In the genomic region with DNA sequence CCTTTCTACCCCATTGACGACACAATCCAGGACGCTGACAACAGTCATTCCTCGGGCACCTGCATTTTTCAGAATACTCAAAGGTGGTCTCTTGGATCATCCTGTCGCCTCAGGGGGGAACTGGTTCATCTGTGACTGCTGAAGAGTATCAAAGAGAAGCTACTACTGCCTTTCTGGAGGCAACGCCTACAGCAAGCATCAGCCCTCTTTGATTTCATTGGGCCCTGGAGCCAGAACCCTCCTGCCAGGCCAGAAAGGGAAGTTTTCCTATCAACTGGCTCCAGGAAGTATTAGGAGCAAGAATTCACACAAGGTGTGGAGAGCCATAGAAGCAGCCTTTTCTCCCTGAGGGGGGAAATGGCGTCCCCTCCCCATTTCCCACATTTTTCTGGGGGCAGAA, we compare ENCODE assay signal across 14 mouse cellular contexts. TPM values are rescaled to one million over a fixed set of nuclear protein-coding genes. Genes with fewer than 3 reads are reported as not detected.
DNase-seq lines count a peak whose midpoint lies in the region; ATAC-seq and TF ChIP-seq lines count a peak whose summit lies in the region.
"Had no signal": no experiment of that assay in that cellular context is flagged by ENCODE, and none has a peak within 500 bp of the region (broad histone marks: within the 10 kb centered on the region; RNA-seq: fewer than 3 reads in every experiment).

No protein-coding gene starts in this region.

- no peak overlapping the region; the same call in 1 of the 2 replicates for H3K4me2 ChIP-seq in limb, embryonic 15.5 days

- peak overlapping the region; percentile 93 for H3K27ac ChIP-seq in kidney, adult 2 months (ENCODE audit: insufficient read depth, low read depth, low read length)
- 0 out of 2 replicates have a peak overlapping the region, but pooled peaks have one; percentile 98 for H3K27ac ChIP-seq in limb, embryonic 15.5 days

- H3K36me3 ChIP-seq in kidney, adult 2 months (ENCODE audit: control insufficient read depth, insufficient read depth, low read length) = no peaks in the 10 kb centered on the region
- peaks cover 30% of the 10 kb centered on the region for H3K36me3 ChIP-seq in E14TG2a.4 (ENCODE audit: insufficient read depth, low read length)
- peaks cover 12% of the 10 kb centered on the region for H3K36me3 ChIP-seq in limb, embryonic 15.5 days

- no peak overlapping the region for H3K9ac ChIP-seq in limb, embryonic 15.5 days

- H3K4me3 ChIP-seq in kidney, adult 2 months (ENCODE audit: insufficient read depth, low read depth, low read length) = no peak overlapping the region
- peak overlapping the region; percentile 98 for H3K4me3 ChIP-seq in E14TG2a.4 (replicated peaks; ENCODE audit: low read length)
- no peak overlapping the region for H3K4me3 ChIP-seq in limb, embryonic 15.5 days

- no peak for DNase-seq in kidney, adult 2 months
- no peak for DNase-seq in kidney, adult 8-10 months
- DNase-seq in ZHBTc4 (ENCODE audit: low read depth, low spot score) = peak; percentile 73
- DNase-seq in frontal cortex, postnatal 10 days (ENCODE audit: low spot score in 2 of 2) = no peak
- DNase-seq in ovary, postnatal 36 days (ENCODE audit: low spot score) = no peak
- DNase-seq: forebrain, postnatal 0 days; kidney, postnatal 25 days; lung, postnatal 4 days; midbrain, embryonic 14.5 days; right cerebral cortex, postnatal 25 days had no signal

- no peaks in the 10 kb centered on the region for H3K9me3 ChIP-seq in E14TG2a.4 (ENCODE audit: low read length)
- no peaks in the 10 kb centered on the region for H3K9me3 ChIP-seq in limb, embryonic 15.5 days

- H3K4me1 ChIP-seq in kidney, adult 2 months (ENCODE audit: control insufficient read depth, insufficient read depth, low read length) = peaks cover 24% of the 10 kb centered on the region; the same call in 1 of the 2 replicates
- peaks cover 83% of the 10 kb centered on the region for H3K4me1 ChIP-seq in E14TG2a.4 (replicated peaks; ENCODE audit: low read depth, low read length)
- peaks cover 43% of the 10 kb centered on the region for H3K4me1 ChIP-seq in limb, embryonic 15.5 days

- TF ChIP-seq POLR2A in kidney, adult 2 months (IDR thresholded peaks at IDR 0.05; ENCODE audit: low read depth, low read length) = no peak

- ATAC-seq in limb, embryonic 15.5 days (ENCODE audit: insufficient number of reproducible peaks, low FRiP score, low TSS enrichment, low read depth) = no peak
- no peak for ATAC-seq in frontal cortex, adult (ENCODE audit: low TSS enrichment)
- ATAC-seq: forebrain, postnatal 0 days had no signal

- no peaks in the 10 kb centered on the region for H3K27me3 ChIP-seq in kidney, adult 2 months (replicated peaks; ENCODE audit: control insufficient read depth, insufficient read depth, low read length)
- H3K27me3 ChIP-seq in E14TG2a.4 (ENCODE audit: insufficient read depth, low read length) = no peaks in the 10 kb centered on the region
- no peaks in the 10 kb centered on the region for H3K27me3 ChIP-seq in limb, embryonic 15.5 days
- H3K27me3 ChIP-seq: CH12.LX had no signal

- 82% methylated on average over 6 of the region's 6 CpGs for WGBS in kidney, adult 2 months
- 62% methylated on average over 6 of the region's 6 CpGs for WGBS in limb, embryonic 15.5 days

- TF ChIP-seq CTCF in kidney, adult 2 months (conservative IDR thresholded peaks at IDR 0.05; ENCODE audit: insufficient read depth, insufficient read length, low read depth, low read length) = no peak
- TF ChIP-seq CTCF in E14TG2a.4 (conservative IDR thresholded peaks at IDR 0.05; ENCODE audit: low read length) = no peak

RNA-seq across cellular contexts. Expression of gene Traf4, which starts 1.3 kb away (rescaled TPM):
- polyA plus RNA-seq in kidney, adult 2 months (2012; rRNA removed) = 108 and 126 TPM in 2 replicates
- polyA plus RNA-seq in limb, embryonic 15.5 days (2015; fragmentation: Nextera tagmentation; extraction: Ambion mirVana) = 65.6 and 67.0 TPM in 2 replicates

RNA-seq across cellular contexts. Expression of gene Nek8, which starts 9.8 kb away (rescaled TPM):
- polyA plus RNA-seq in kidney, adult 2 months (2012; rRNA removed) = 18.3 and 24.6 TPM in 2 replicates
- 15.4 and 16.2 TPM in 2 replicates for polyA plus RNA-seq in limb, embryonic 15.5 days (2015; fragmentation: Nextera tagmentation; extraction: Ambion mirVana)

RNA-seq across cellular contexts. Expression of gene Tlcd1, which starts 9.9 kb away (rescaled TPM):
- 78.2 and 144 TPM in 2 replicates for polyA plus RNA-seq in kidney, adult 2 months (2012; rRNA removed)
- 31.3 and 32.0 TPM in 2 replicates for polyA plus RNA-seq in limb, embryonic 15.5 days (2015; fragmentation: Nextera tagmentation; extraction: Ambion mirVana)

RNA-seq across cellular contexts. Expression of gene Rpl23a, which starts 16.7 kb away (rescaled TPM):
- polyA plus RNA-seq in kidney, adult 2 months (2012; rRNA removed) = 153 and 278 TPM in 2 replicates
- polyA plus RNA-seq in limb, embryonic 15.5 days (2015; fragmentation: Nextera tagmentation; extraction: Ambion mirVana) = 1,208 and 1,454 TPM in 2 replicates

RNA-seq across cellular contexts. Expression of gene Rab34, which starts 21.6 kb away (rescaled TPM):
- 78.1 and 92.4 TPM in 2 replicates for polyA plus RNA-seq in kidney, adult 2 months (2012; rRNA removed)
- 153 and 164 TPM in 2 replicates for polyA plus RNA-seq in limb, embryonic 15.5 days (2015; fragmentation: Nextera tagmentation; extraction: Ambion mirVana)
